Mouse (Mus musculus) MEL (cell line): Measurements from ENCODE around the gene Haus2. TPM values are rescaled to one million over a fixed set of nuclear protein-coding genes. Genes with fewer than 3 reads are reported as not detected.

ENCODE experiments used
- DNase-seq: peaks from one replicate; pipeline ENCODE4 v3.0.0; 2011; ENCODE audit warnings: low read depth, low spot score
- H3K27ac ChIP-seq: 2 replicates; pipeline ENCODE4 v1.5.1; 2012; ENCODE audit warnings: low read depth, mild to moderate bottlenecking, control low read depth, low read length, moderate library complexity; ENCODE audit not compliant: control insufficient read depth
- H3K27me3 ChIP-seq, 2 experiments: fragments of 150-350 bp in 1 of 2; sonication (generic) in 1 of 2; 2 replicates each; pipeline ENCODE4 v1.6.1; 2012; ENCODE audit warnings: low read length in 2 of 2, mild to moderate bottlenecking in 2 of 2, improper control_type of control experiment in 1 of 2, moderate library complexity in 1 of 2; ENCODE audit not compliant: insufficient read depth in 2 of 2, control insufficient read depth in 1 of 2
- H3K36me3 ChIP-seq, 2 experiments: 2 replicates each; pipeline ENCODE4 v1.6.1; 2012 to 2014; ENCODE audit warnings: low read length in 2 of 2, improper control_type of control experiment in 1 of 2, inconsistent platforms in 1 of 2, mild to moderate bottlenecking in 1 of 2; ENCODE audit not compliant: insufficient read depth in 2 of 2, control insufficient read depth in 1 of 2
- H3K4me1 ChIP-seq, 2 experiments: fragments of 150-350 bp in 1 of 2; sonication (generic) in 1 of 2; 2 replicates each; pipeline ENCODE4 v1.6.1; 2012; ENCODE audit warnings: low read length in 2 of 2, improper control_type of control experiment in 1 of 2, mild to moderate bottlenecking in 1 of 2; ENCODE audit not compliant: insufficient read depth in 2 of 2, control insufficient read depth in 1 of 2
- H3K4me3 ChIP-seq, 2 experiments: fragments of 150-350 bp in 1 of 2; sonication (generic) in 1 of 2; 2 replicates each; pipeline ENCODE4 v1.5.1; 2012; ENCODE audit warnings: low read depth in 2 of 2, low read length in 2 of 2, mild to moderate bottlenecking in 2 of 2, moderate library complexity in 2 of 2, control low read depth in 1 of 2, improper control_type of control experiment in 1 of 2; ENCODE audit not compliant: control insufficient read depth in 1 of 2, insufficient read depth in 1 of 2
- H3K79me2 ChIP-seq: 2 replicates; pipeline ENCODE4 v1.6.1; 2012; ENCODE audit warnings: mild to moderate bottlenecking, low read length, moderate library complexity; ENCODE audit not compliant: control insufficient read depth, poor library complexity, insufficient read depth
- H3K9ac ChIP-seq: 2 replicates; pipeline ENCODE4 v1.6.1; 2012; ENCODE audit warnings: low read depth, mild to moderate bottlenecking, control low read depth, low read length, moderate library complexity; ENCODE audit not compliant: control insufficient read depth, poor library complexity, severe bottlenecking
- H3K9me3 ChIP-seq: fragments of 150-350 bp; sonication (generic); replicated peaks from 2 replicates; pipeline ENCODE4 v1.6.1; 2012; ENCODE audit warnings: mild to moderate bottlenecking, low read length, improper control_type of control experiment, moderate library complexity; ENCODE audit not compliant: insufficient read depth
- CHD2 ChIP-seq: IDR thresholded peaks from 2 replicates; pipeline ENCODE4 v1.6.1; 2011; ENCODE audit warnings: low read length, improper control_type of control experiment
- CTCF ChIP-seq, 3 experiments: IDR thresholded peaks in 2 of 3; conservative IDR thresholded peaks in 1 of 3; 2 replicates each; pipeline ENCODE4 v1.5.1; 2011 to 2012; ENCODE audit warnings: low read length in 3 of 3, low read depth in 2 of 3, mild to moderate bottlenecking in 2 of 3, improper control_type of control experiment in 1 of 3, inconsistent platforms in 1 of 3, mixed read lengths in 1 of 3, moderate library complexity in 1 of 3; ENCODE audit not compliant: control insufficient read depth in 1 of 3, insufficient read depth in 1 of 3, poor library complexity in 1 of 3, severe bottlenecking in 1 of 3
- E2F4 ChIP-seq: IDR thresholded peaks from 2 replicates; pipeline ENCODE4 v1.6.1; 2011; ENCODE audit warnings: low read depth, low read length, improper control_type of control experiment, borderline replicate concordance
- EP300 ChIP-seq, 2 experiments: IDR thresholded peaks; 2 replicates each; pipeline ENCODE4 v1.6.1; 2011; ENCODE audit warnings: improper control_type of control experiment in 2 of 2, low read length in 2 of 2, low read depth in 1 of 2, mild to moderate bottlenecking in 1 of 2
- GABPA ChIP-seq: IDR thresholded peaks from 2 replicates; pipeline ENCODE4 v1.6.1; 2012; ENCODE audit warnings: low read depth, mild to moderate bottlenecking, inconsistent platforms, low read length, improper control_type of control experiment, moderate library complexity
- GATA1 ChIP-seq: IDR thresholded peaks from 2 replicates; pipeline ENCODE4 v1.6.1; 2011; ENCODE audit warnings: low read depth, low read length, improper control_type of control experiment
- HCFC1 ChIP-seq: IDR thresholded peaks from 2 replicates; pipeline ENCODE4 v1.6.1; 2012; ENCODE audit warnings: low read depth, mild to moderate bottlenecking, inconsistent platforms, low read length, improper control_type of control experiment, moderate library complexity
- MAFK ChIP-seq: IDR thresholded peaks from 2 replicates; pipeline ENCODE4 v1.6.1; 2011; ENCODE audit warnings: low read depth, mild to moderate bottlenecking, low read length, improper control_type of control experiment, borderline replicate concordance
- MAX ChIP-seq: IDR thresholded peaks from 2 replicates; pipeline ENCODE4 v1.6.1; 2011; ENCODE audit warnings: low read length, improper control_type of control experiment
- MEF2A ChIP-seq: IDR thresholded peaks from 2 replicates; pipeline ENCODE4 v1.6.1; 2014; ENCODE audit warnings: low read depth, mild to moderate bottlenecking, inconsistent platforms, low read length, improper control_type of control experiment; ENCODE audit not compliant: poor library complexity, insufficient replicate concordance, severe bottlenecking; ENCODE audit errors: extremely low read depth
- MXI1 ChIP-seq: IDR thresholded peaks from 2 replicates; pipeline ENCODE4 v1.6.1; 2011; ENCODE audit warnings: mild to moderate bottlenecking, low read depth, low read length, improper control_type of control experiment
- MYC ChIP-seq: IDR thresholded peaks from 2 replicates; pipeline ENCODE4 v1.6.1; 2011; ENCODE audit warnings: low read depth, mild to moderate bottlenecking, low read length, improper control_type of control experiment, moderate library complexity
- POLR2A ChIP-seq, 2 experiments: IDR thresholded peaks; 2 replicates each; pipeline ENCODE4 v1.6.1; 2011 to 2012; ENCODE audit warnings: low read length in 2 of 2, mild to moderate bottlenecking in 2 of 2, control low read depth in 1 of 2, improper control_type of control experiment in 1 of 2, low read depth in 1 of 2, moderate library complexity in 1 of 2; ENCODE audit not compliant: control insufficient read depth in 1 of 2, insufficient read depth in 1 of 2, poor library complexity in 1 of 2
- POLR2AphosphoS2 ChIP-seq: IDR thresholded peaks from 2 replicates; pipeline ENCODE4 v1.6.1; 2011; ENCODE audit warnings: low read length, improper control_type of control experiment
- RAD21 ChIP-seq: IDR thresholded peaks from 2 replicates; pipeline ENCODE4 v1.6.1; 2011; ENCODE audit warnings: mild to moderate bottlenecking, low read depth, low read length, improper control_type of control experiment
- RCOR1 ChIP-seq: IDR thresholded peaks from 2 replicates; pipeline ENCODE4 v1.6.1; 2012; ENCODE audit warnings: low read depth, mild to moderate bottlenecking, inconsistent platforms, low read length, improper control_type of control experiment
- SMC3 ChIP-seq: IDR thresholded peaks from 2 replicates; pipeline ENCODE4 v1.6.1; 2011; ENCODE audit warnings: low read depth, low read length, improper control_type of control experiment
- TAL1 ChIP-seq: IDR thresholded peaks from 2 replicates; pipeline ENCODE4 v1.6.1; 2012; ENCODE audit warnings: mild to moderate bottlenecking, inconsistent platforms, low read length, moderate library complexity, mixed read lengths
- TCF12 ChIP-seq: IDR thresholded peaks from 2 replicates; pipeline ENCODE4 v1.6.1; 2014; ENCODE audit warnings: low read depth, mild to moderate bottlenecking, inconsistent platforms, low read length, improper control_type of control experiment, moderate library complexity
- USF2 ChIP-seq, 2 experiments: IDR thresholded peaks; 2 replicates each; pipeline ENCODE4 v1.6.1; 2011 to 2012; ENCODE audit warnings: improper control_type of control experiment in 2 of 2, low read length in 2 of 2, borderline replicate concordance in 1 of 2, inconsistent platforms in 1 of 2, low read depth in 1 of 2, mild to moderate bottlenecking in 1 of 2; ENCODE audit not compliant: insufficient read depth in 1 of 2
- ZC3H11A ChIP-seq: IDR thresholded peaks from 2 replicates; pipeline ENCODE4 v1.6.1; 2012; ENCODE audit warnings: low read depth, mild to moderate bottlenecking, inconsistent platforms, low read length, improper control_type of control experiment
- ZKSCAN1 ChIP-seq: IDR thresholded peaks from 2 replicates; pipeline ENCODE4 v1.6.1; 2012; ENCODE audit warnings: low read depth, mild to moderate bottlenecking, inconsistent platforms, low read length, improper control_type of control experiment, moderate library complexity
- ZMIZ1 ChIP-seq: IDR thresholded peaks from 2 replicates; pipeline ENCODE4 v1.6.1; 2012; ENCODE audit warnings: low read depth, mild to moderate bottlenecking, inconsistent platforms, low read length, improper control_type of control experiment, moderate library complexity
- ZNF384 ChIP-seq: IDR thresholded peaks from 2 replicates; pipeline ENCODE4 v1.6.1; 2012; ENCODE audit warnings: low read depth, mild to moderate bottlenecking, inconsistent platforms, low read length, improper control_type of control experiment
- polyA plus RNA-seq, 2 experiments: library from polyadenylated mRNA; stranded (reverse) in 1 of 2; unstranded in 1 of 2; fragments of >175 nt in 1 of 2; fragments of >200 nt in 1 of 2; gene quantifications; 2 replicates each; pipeline versions ENCODE4 v1.2.1 to v1.2.4; 2012; ENCODE audit warnings: low replicate concordance in 2 of 2, low read depth in 1 of 2; ENCODE audit not compliant: insufficient read length in 2 of 2, insufficient read depth in 1 of 2, missing spikeins in 1 of 2
- total RNA-seq: library from RNA; depleted of rRNA; stranded (reverse); fragments of 300-350 nt; gene quantifications from 2 replicates; pipeline ENCODE4 v1.2.3, GENCODE M21; 2012

The Haus2 gene
- total and polyA plus RNA-seq, 3 experiments = 14.5 to 16.7 TPM; not detected in 1

- no peaks in the 10 kb centered on the region for H3K79me2 ChIP-seq
- no peaks in the 10 kb centered on the region for H3K27me3 ChIP-seq
- no peak overlapping the region for H3K9ac ChIP-seq
- no peak overlapping the region for H3K27ac ChIP-seq
- peaks cover 17 to 32% of the 10 kb centered on the region in 2 experiments for H3K4me1 ChIP-seq
- H3K4me3 ChIP-seq = no peak overlapping the region
- no peaks in the 10 kb centered on the region for H3K9me3 ChIP-seq
- no peak for TF ChIP-seq E2F4
- TF ChIP-seq POLR2A (IDR thresholded peaks at IDR 0.05; ENCODE audit: control insufficient read depth in 1 of 2, insufficient read depth in 1 of 2, low read depth in 1 of 2, low read length in 2 of 2, poor library complexity in 1 of 2) = no peak
- no peak for TF ChIP-seq ZKSCAN1
- TF ChIP-seq ZC3H11A = peak; percentile 17; the same call in 1 of the 2 replicates
- TF ChIP-seq RAD21 = peak; percentile 27
- TF ChIP-seq GATA1 = no peak
- TF ChIP-seq MYC = no peak
- no peak for TF ChIP-seq USF2 (IDR thresholded peaks at IDR 0.05; ENCODE audit: borderline replicate concordance in 1 of 2, insufficient read depth in 1 of 2, low read depth in 1 of 2, low read length in 2 of 2)
- no peak for TF ChIP-seq EP300 (IDR thresholded peaks at IDR 0.05; ENCODE audit: low read depth in 1 of 2, low read length in 2 of 2)
- no peak for TF ChIP-seq MEF2A
- no peak for TF ChIP-seq TCF12
- no peak for TF ChIP-seq RCOR1
- TF ChIP-seq ZMIZ1 = no peak
- peak; percentile 29; the same call in 1 of the 2 replicates for TF ChIP-seq SMC3
- peak in 2 of 3 experiments; percentile 6 to 30; a peak in 3 of 6 replicates for TF ChIP-seq CTCF (IDR thresholded peaks at IDR 0.05 in 2 of 3, conservative IDR thresholded peaks at IDR 0.05 in 1 of 3; ENCODE audit: control insufficient read depth in 1 of 3, insufficient read depth in 1 of 3, low read depth in 2 of 3, low read length in 3 of 3, poor library complexity in 1 of 3, severe bottlenecking in 1 of 3)
- no peak for TF ChIP-seq GABPA
- no peak for TF ChIP-seq MAX
- no peak for TF ChIP-seq POLR2AphosphoS2
- peaks cover 0 to 31% of the 10 kb centered on the region in 2 experiments; a peak in 2 of 4 replicates for H3K36me3 ChIP-seq
- DNase-seq = no peak
Observed at GRCm38 (mm10) chr2:120654693-120655092, 45.5 kb downstream of the Haus2 start.

- DNase-seq = no peak
- H3K4me3 ChIP-seq = no peak overlapping the region
- TF ChIP-seq MAFK = no peak
- no peak for TF ChIP-seq RCOR1
- TF ChIP-seq MXI1 = no peak
- TF ChIP-seq ZKSCAN1 = no peak
- TF ChIP-seq EP300 (IDR thresholded peaks at IDR 0.05; ENCODE audit: low read depth in 1 of 2, low read length in 2 of 2) = no peak
- no peak for TF ChIP-seq TAL1
- no peak for TF ChIP-seq CHD2
- no peak for TF ChIP-seq ZNF384
- TF ChIP-seq GABPA = no peak
- no peak for TF ChIP-seq E2F4
- TF ChIP-seq HCFC1 = no peak
- no peak for TF ChIP-seq RAD21
- no peak for TF ChIP-seq USF2 (IDR thresholded peaks at IDR 0.05; ENCODE audit: borderline replicate concordance in 1 of 2, insufficient read depth in 1 of 2, low read depth in 1 of 2, low read length in 2 of 2)
- peaks cover 18 to 38% of the 10 kb centered on the region in 2 experiments for H3K4me1 ChIP-seq
- no peaks in the 10 kb centered on the region for H3K27me3 ChIP-seq
- peaks cover 0 to 40% of the 10 kb centered on the region in 2 experiments; a peak in 2 of 4 replicates for H3K36me3 ChIP-seq
- H3K9ac ChIP-seq = no peak overlapping the region
- H3K79me2 ChIP-seq = no peaks in the 10 kb centered on the region
- no peak overlapping the region for H3K27ac ChIP-seq
- H3K9me3 ChIP-seq = no peaks in the 10 kb centered on the region
Observed at GRCm38 (mm10) chr2:120655905-120656304, 46.7 kb downstream of the Haus2 start.
